Mouse (Mus musculus) forebrain, embryonic 13.5 days (tissue): ENCODE data around the gene Pitx2. TPM values are rescaled to one million over a fixed set of nuclear protein-coding genes. Genes with fewer than 3 reads are reported as not detected.

Experiments
- ATAC-seq: fragments of 200-750 bp; cut with Nextera tagmentation; 2 replicates; pipeline ENCODE4 v1.8.0; 2017
- H3K27ac ChIP-seq: fragments of 300-500 bp; sonication (generic); 2 replicates; pipeline ENCODE4 v1.5.1; 2015; ENCODE audit warnings: inconsistent platforms, mild to moderate bottlenecking, moderate library complexity
- H3K27me3 ChIP-seq: fragments of 300-500 bp; sonication (generic); 2 replicates; pipeline ENCODE4 v1.6.1; 2015; ENCODE audit warnings: mild to moderate bottlenecking, inconsistent platforms
- H3K36me3 ChIP-seq: fragments of 300-500 bp; sonication (generic); 2 replicates; pipeline ENCODE4 v1.6.1; 2015; ENCODE audit warnings: mild to moderate bottlenecking, inconsistent platforms; ENCODE audit not compliant: poor library complexity, severe bottlenecking
- H3K4me1 ChIP-seq: fragments of 300-500 bp; sonication (generic); 2 replicates; pipeline ENCODE4 v1.6.1; 2015; ENCODE audit warnings: inconsistent platforms
- H3K4me2 ChIP-seq: fragments of 300-500 bp; sonication (generic); 2 replicates; pipeline ENCODE4 v1.6.1; 2015; ENCODE audit warnings: inconsistent platforms, mild to moderate bottlenecking, moderate library complexity
- H3K4me3 ChIP-seq: fragments of 300-500 bp; sonication (generic); 2 replicates; pipeline ENCODE4 v1.5.1; 2015; ENCODE audit warnings: mild to moderate bottlenecking, inconsistent platforms
- H3K9ac ChIP-seq: fragments of 300-500 bp; sonication (generic); 2 replicates; pipeline ENCODE4 v1.6.1; 2015; ENCODE audit warnings: mild to moderate bottlenecking, inconsistent platforms
- H3K9me3 ChIP-seq: fragments of 300-500 bp; sonication (generic); replicated peaks from 2 replicates; pipeline ENCODE4 v1.6.1; 2016; ENCODE audit warnings: inconsistent platforms
- WGBS: fragments of 180-500 bp; shearing (Covaris S2); methylation state at CpG from one replicate; pipeline ENCODE4 v1.1.7; 2015; 5-methylcytosine and 5-hydroxymethylcytosine counted together
- polyA plus RNA-seq: library from polyadenylated mRNA; unstranded; fragments of >200 nt; fragmentation: Nextera tagmentation; extraction: Ambion mirVana; gene quantifications from 2 replicates; pipeline ENCODE4 v1.2.1, GENCODE M21; 2015

Pitx2 gene
- polyA plus RNA-seq, 1 experiment from 2014 or later: 7.2 TPM

GRCm38 (mm10) chr3:129204441-129205313 is 5.0 kb downstream of the Pitx2 start:
- Histone ChIP-seq H3K4me2 (peak overlapping the region; percentile 82), H3K9ac (peak overlapping the region; percentile 6; the same call in 1 of the 2 replicates), H3K4me1 (peaks cover 26% of the 10 kb centered on the region), H3K4me3 (peak overlapping the region; percentile 42), H3K9me3 (no peaks in the 10 kb centered on the region), H3K27ac (no peak overlapping the region), H3K27me3 (peaks cover 95% of the 10 kb centered on the region), H3K36me3 (no peaks in the 10 kb centered on the region)
- WGBS: under 1% methylated on average over 48 of the region's 48 CpGs
- peak; percentile 95 for ATAC-seq

DNA sequence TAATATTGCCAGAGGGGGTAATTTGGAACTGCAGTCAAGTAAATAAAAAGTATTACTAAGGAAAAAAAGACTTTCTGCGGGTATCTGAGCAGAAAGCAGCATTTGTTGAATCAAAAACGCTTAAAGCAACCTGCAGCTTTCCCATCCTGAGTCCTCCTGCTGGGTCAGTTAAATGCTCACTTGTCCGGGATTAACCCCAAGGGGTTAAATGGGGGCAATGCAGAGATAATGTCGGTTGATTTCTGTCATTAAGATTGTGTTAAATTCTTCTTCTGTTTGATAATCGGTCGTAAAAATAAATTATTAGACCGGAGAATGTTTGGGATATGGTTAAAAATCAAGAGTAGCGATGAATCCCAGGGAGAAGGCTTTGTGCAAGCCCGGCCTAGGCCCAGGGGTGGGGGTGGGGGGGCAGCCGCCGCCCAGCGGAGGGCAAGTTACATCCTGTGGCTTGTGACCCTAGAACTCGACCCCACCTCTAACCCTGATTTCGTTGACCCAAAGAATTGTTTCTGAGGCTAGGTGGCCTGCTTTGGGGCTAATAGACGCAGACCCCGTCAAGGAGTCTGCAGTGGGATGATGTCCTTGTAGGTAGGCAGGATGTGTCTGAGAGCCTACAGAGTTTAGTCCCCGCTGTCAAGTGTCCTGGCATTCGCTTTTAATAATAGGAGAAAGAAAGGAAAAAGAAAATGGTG is 6.0 kb downstream of the Pitx2 start:
- H3K9ac ChIP-seq: no peak overlapping the region
- peaks cover 96% of the 10 kb centered on the region for H3K27me3 ChIP-seq
- H3K9me3 ChIP-seq: no peaks in the 10 kb centered on the region
- no peak for ATAC-seq
- no peak overlapping the region for H3K27ac ChIP-seq
- no peaks in the 10 kb centered on the region for H3K36me3 ChIP-seq
- H3K4me2 ChIP-seq: no peak overlapping the region
- no peak overlapping the region for H3K4me3 ChIP-seq
- peaks cover 19% of the 10 kb centered on the region for H3K4me1 ChIP-seq
- WGBS: 1% methylated on average over 18 of the region's 18 CpGs

DNA sequence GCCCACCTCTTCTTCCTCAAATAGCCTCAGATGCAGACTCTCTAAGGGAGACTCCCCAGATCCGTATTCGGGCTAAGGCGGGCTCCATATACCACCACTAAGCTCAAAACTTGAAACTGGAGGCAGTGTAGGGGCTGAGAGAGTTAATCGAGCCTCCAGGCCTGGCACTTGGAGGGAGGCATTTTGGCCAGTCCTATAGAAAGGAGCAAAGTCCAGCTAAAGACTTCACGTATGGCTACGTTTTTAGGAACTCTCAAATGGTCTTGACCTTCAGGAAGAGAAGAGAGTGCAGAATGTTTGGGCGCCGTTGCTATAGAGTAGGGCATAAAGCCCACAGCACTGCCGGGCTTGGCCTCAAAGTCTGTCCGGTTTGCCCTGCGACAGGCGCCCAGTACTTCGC is 7.1 kb downstream of the Pitx2 start:
- no peak overlapping the region for H3K9ac ChIP-seq
- peaks cover 19% of the 10 kb centered on the region for H3K4me1 ChIP-seq
- no peaks in the 10 kb centered on the region for H3K9me3 ChIP-seq
- H3K4me3 ChIP-seq: no peak overlapping the region
- peaks cover 98% of the 10 kb centered on the region for H3K27me3 ChIP-seq
- H3K4me2 ChIP-seq: no peak overlapping the region
- H3K36me3 ChIP-seq: no peaks in the 10 kb centered on the region
- H3K27ac ChIP-seq: no peak overlapping the region
- ATAC-seq: no peak
- under 1% methylated on average over 13 of the region's 13 CpGs for WGBS

DNA sequence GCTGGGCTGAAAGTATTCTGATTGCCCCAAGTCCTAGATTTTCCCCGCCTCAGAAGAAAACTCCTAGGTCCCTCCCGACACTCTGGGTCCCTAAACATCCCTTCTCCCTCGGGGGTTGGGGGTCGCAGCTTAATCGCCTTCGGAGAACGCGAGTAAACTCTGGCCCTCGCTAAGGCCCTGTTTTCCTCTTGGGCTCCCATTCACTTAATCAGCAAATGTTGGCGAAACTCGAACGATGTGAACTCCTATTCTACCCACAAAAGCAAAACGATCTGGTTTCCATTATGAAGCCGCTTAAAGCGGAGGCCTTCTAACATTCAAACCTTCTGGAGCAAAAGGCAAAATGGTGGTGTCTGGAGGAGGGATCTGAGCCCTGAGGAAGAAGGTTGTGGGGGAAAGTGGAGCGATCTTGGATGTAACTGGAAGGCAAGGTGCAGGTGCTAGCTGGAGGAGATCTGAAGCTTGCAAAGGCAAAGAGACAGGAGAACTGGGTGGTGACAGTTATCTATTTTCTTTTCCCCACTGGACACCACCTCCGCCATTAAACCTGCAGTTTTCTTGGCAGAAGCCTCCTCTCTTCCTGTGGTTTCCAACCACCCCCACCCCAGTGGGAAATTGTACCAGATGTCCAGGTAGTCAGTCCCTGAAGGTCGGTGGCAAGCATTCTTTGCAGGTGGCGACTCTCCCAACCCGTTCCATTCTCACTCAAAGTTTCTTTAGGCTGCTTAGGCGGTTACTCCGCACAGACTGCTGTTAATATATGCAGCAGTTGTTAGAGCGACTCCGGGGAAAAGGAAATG is 7.8 kb downstream of the Pitx2 start:
- Histone ChIP-seq H3K36me3 (no peaks in the 10 kb centered on the region), H3K4me2 (no peak overlapping the region), H3K9me3 (no peaks in the 10 kb centered on the region), H3K4me1 (peaks cover 19% of the 10 kb centered on the region), H3K27ac (no peak overlapping the region), H3K4me3 (no peak overlapping the region), H3K9ac (no peak overlapping the region), H3K27me3 (peaks cover 98% of the 10 kb centered on the region)
- no peak for ATAC-seq
- under 1% methylated on average over 24 of the region's 24 CpGs for WGBS

DNA sequence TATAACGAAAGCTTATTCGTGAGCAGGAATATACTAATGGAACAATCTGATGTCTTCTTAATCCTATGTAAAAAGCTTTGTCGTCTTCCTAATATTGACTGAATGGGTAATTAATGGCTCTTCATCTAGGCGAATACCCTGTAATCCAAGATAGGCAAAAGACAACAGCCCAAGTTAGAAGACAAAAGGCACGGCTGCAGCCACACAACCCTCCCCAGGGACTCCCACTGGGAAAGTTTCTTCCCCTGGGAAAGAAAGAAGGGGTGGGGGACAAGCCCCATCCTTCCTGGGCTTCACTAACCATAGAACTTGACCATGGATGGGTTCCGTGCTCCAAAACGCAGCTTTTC is 8.3 kb downstream of the Pitx2 start:
- no peak for ATAC-seq
- no peak overlapping the region for H3K4me3 ChIP-seq
- H3K36me3 ChIP-seq: no peaks in the 10 kb centered on the region
- 0% methylated on average over 7 of the region's 7 CpGs for WGBS
- H3K4me1 ChIP-seq: peaks cover 15% of the 10 kb centered on the region
- H3K9me3 ChIP-seq: no peaks in the 10 kb centered on the region
- no peak overlapping the region for H3K4me2 ChIP-seq
- no peak overlapping the region for H3K9ac ChIP-seq
- no peak overlapping the region for H3K27ac ChIP-seq
- H3K27me3 ChIP-seq: peaks cover 98% of the 10 kb centered on the region

DNA sequence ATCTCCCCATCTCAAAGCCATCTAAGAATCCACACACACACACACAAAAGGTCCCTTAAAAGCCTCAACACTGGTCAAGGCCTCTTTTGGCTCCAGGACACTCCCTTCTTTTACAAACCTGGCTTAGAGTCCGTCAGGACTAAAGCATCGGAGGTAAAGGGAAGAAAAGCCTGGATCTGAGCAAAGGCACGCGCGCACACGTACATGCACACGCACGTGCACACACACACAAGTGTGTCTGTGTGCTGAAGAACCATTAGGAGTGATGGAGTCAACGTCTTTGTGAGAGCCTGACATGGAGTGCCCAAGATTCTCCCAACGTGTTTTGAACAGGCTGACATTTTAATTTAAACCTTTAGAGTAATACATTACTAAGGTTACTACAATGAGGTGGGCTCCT is 8.7 kb downstream of the Pitx2 start:
- Histone ChIP-seq H3K27ac (no peak overlapping the region), H3K9ac (no peak overlapping the region), H3K4me2 (no peak overlapping the region), H3K4me3 (no peak overlapping the region), H3K27me3 (peaks cover 98% of the 10 kb centered on the region), H3K4me1 (peaks cover 13% of the 10 kb centered on the region), H3K36me3 (no peaks in the 10 kb centered on the region), H3K9me3 (no peaks in the 10 kb centered on the region)
- WGBS: under 1% methylated on average over 10 of the region's 10 CpGs
- ATAC-seq: no peak

DNA sequence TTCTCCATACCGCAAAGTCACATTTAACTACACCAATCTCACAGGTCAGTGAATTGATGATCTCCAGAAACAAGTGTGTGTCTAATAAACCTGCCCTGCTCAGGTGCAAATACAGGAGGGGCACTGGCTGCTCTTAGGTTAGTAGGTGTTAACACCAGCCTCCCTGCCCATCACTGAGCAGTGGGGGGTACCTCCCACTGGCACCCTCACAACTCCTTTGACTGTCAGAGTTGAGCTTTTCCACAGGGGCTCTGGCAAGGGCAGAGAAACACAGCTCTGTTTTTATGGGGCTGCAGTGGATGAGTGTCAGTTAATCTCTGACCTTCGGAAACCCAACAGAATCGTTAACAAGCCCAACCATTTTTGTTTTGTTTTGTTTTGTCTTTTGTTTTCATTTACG is 9.6 kb downstream of the Pitx2 start:
- Histone ChIP-seq H3K9me3 (no peaks in the 10 kb centered on the region), H3K27ac (no peak overlapping the region), H3K36me3 (no peaks in the 10 kb centered on the region), H3K4me3 (no peak overlapping the region), H3K4me1 (peaks cover 13% of the 10 kb centered on the region), H3K9ac (no peak overlapping the region), H3K4me2 (no peak overlapping the region), H3K27me3 (peaks cover 98% of the 10 kb centered on the region)
- 3% methylated on average over 4 of the region's 4 CpGs for WGBS
- no peak for ATAC-seq

- Histone ChIP-seq H3K4me1 (peaks cover 16% of the 10 kb centered on the region), H3K27me3 (peaks cover 98% of the 10 kb centered on the region), H3K36me3 (no peaks in the 10 kb centered on the region), H3K4me2 (no peak overlapping the region), H3K27ac (no peak overlapping the region), H3K9ac (no peak overlapping the region), H3K4me3 (no peak overlapping the region), H3K9me3 (no peaks in the 10 kb centered on the region)
- no peak for ATAC-seq
- 4% methylated on average over 4 of the region's 4 CpGs for WGBS
Measured at GRCm38 (mm10) chr3:129209771-129210170, 10.1 kb downstream of the Pitx2 start.

DNA sequence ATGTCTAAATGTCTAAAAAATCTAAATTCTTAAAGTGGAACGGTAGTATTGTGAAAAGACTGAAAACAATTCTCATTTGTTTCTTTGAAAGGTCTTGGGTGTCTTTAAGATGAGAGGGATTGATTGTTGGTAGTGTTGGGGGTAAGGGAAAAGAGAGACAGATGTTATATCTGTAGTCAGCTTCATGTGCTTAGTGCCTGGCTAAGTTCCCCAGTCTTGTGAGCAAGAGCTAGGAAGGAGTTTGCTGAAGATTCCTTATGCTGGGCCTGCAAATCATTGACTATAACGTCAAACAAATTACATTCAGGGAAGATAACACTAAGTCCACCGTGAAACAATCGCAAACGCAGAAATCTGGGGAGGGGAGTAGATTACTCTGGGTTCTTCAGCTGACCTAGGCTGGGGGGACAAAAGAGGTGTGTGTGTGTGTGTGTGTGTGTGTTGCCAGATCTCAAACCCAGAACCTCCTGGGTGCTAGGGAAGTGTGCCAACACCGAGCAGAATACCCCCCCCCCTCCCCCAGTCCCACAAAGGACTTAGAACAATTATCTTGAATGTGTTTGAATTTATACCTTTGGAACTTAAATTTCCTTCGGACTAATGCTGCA is 12.5 kb downstream of the Pitx2 start:
- H3K4me2 ChIP-seq: no peak overlapping the region
- H3K9ac ChIP-seq: no peak overlapping the region
- peaks cover 28% of the 10 kb centered on the region for H3K4me1 ChIP-seq
- H3K9me3 ChIP-seq: no peaks in the 10 kb centered on the region
- H3K36me3 ChIP-seq: no peaks in the 10 kb centered on the region
- H3K27me3 ChIP-seq: peaks cover 100% of the 10 kb centered on the region
- WGBS: under 1% methylated on average over 7 of the region's 7 CpGs
- H3K4me3 ChIP-seq: no peak overlapping the region
- no peak overlapping the region for H3K27ac ChIP-seq
- no peak for ATAC-seq

- H3K4me3 ChIP-seq: no peak overlapping the region
- H3K27me3 ChIP-seq: peaks cover 100% of the 10 kb centered on the region
- H3K27ac ChIP-seq: no peak overlapping the region
- no peak overlapping the region for H3K4me2 ChIP-seq
- ATAC-seq: no peak
- no peaks in the 10 kb centered on the region for H3K36me3 ChIP-seq
- under 1% methylated on average over 11 of the region's 11 CpGs for WGBS
- H3K4me1 ChIP-seq: peaks cover 28% of the 10 kb centered on the region
- no peaks in the 10 kb centered on the region for H3K9me3 ChIP-seq
- no peak overlapping the region for H3K9ac ChIP-seq
Measured at GRCm38 (mm10) chr3:129212807-129213206, 13.1 kb downstream of the Pitx2 start.

GRCm38 (mm10) chr3:129213633-129214145 is 14.0 kb downstream of the Pitx2 start:
- no peak overlapping the region for H3K27ac ChIP-seq
- WGBS: under 1% methylated on average over 39 of the region's 39 CpGs
- H3K9me3 ChIP-seq: no peaks in the 10 kb centered on the region
- H3K36me3 ChIP-seq: no peaks in the 10 kb centered on the region
- peak overlapping the region; percentile 89 for H3K4me2 ChIP-seq
- peak overlapping the region; percentile 51 for H3K4me3 ChIP-seq
- peak overlapping the region; percentile 52 for H3K9ac ChIP-seq
- H3K4me1 ChIP-seq: peaks cover 28% of the 10 kb centered on the region
- ATAC-seq: peak; percentile 98
- H3K27me3 ChIP-seq: peaks cover 100% of the 10 kb centered on the region
